Mouse (Mus musculus): ENCODE results near the gene Cwc22. TPM values are rescaled to one million over a fixed set of nuclear protein-coding genes. Genes with fewer than 3 reads are reported as not detected.
A peak's percentile ranks its signal among the peaks of the same experiment; 100 is the strongest.

The Cwc22 gene
- polyA plus RNA-seq, 1 experiment from 2014 or later = 13.7 TPM

DNA sequence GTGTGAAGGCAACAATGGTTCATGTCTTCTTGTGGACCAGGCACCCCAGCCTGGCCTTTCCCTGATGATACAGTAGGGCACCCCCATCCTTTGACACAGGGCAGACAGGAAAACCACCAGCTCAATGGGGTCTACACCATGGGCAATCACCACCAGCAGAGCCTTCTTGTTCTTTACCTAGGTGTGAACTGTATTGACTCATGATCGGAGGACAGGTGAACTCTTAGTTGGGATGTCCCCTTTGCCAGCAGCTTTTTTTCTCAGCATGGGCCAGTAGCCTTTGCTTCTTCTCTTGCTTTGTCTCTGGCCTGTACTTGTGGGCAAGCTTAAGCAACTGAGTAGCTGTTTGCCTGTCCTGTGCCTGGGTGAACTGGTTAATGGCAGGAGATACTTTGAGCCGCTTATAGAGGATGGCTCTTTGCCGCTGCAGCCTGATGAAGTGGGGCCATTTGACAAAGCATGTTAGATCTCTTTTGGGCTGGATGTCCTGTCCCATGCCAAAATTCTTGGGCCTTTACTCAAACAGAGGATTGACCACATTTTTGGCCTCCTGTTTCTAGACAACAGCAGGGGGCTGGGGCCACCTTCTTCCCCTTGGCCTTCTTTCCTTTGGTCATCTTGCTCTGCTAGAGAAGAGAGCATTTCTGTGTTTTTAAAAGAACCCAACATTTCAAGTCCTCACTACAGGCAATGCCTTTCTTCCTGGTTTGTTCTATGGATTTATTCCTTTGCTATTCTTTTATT, 16.4 kb upstream of the Cwc22 start:
- no peaks in the 10 kb centered on the region for H3K4me1 ChIP-seq (replicated peaks)
- no peaks in the 10 kb centered on the region for H3K9me3 ChIP-seq (replicated peaks)
- no peak for ATAC-seq (replicated peaks; ENCODE audit: insufficient number of reproducible peaks, insufficient read depth, low FRiP score, low read depth)
- H3K4me3 ChIP-seq = no peak overlapping the region
- 93% methylated on average over 3 of the region's 3 CpGs for WGBS
- H3K4me2 ChIP-seq = no peak overlapping the region
- no peaks in the 10 kb centered on the region for H3K27me3 ChIP-seq
- no peak overlapping the region for H3K27ac ChIP-seq
- no peak overlapping the region for H3K9ac ChIP-seq
- no peaks in the 10 kb centered on the region for H3K36me3 ChIP-seq

DNA sequence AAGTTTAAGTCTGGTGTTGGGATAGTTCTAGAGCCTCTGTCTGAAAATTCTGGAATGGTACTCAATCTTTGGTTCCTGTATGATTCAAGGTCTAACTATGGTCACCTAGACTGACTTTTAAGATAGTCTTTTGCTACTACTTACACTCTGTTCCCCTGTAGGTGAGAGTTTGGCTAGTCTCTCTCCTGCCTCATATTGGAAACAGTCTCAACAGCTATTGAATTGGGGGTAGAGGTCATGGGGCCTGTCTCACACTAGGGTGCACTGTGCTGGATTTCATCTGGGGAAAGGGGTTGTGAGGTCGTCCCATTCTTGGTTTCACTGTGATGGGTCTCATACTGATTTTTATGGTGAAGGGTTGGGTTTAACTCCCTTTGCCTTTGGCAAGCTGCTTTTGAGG, 15.1 kb upstream of the Cwc22 start:
- H3K4me3 ChIP-seq = no peak overlapping the region
- H3K27me3 ChIP-seq = no peaks in the 10 kb centered on the region
- H3K36me3 ChIP-seq = no peaks in the 10 kb centered on the region
- H3K27ac ChIP-seq = no peak overlapping the region
- no peak overlapping the region for H3K4me2 ChIP-seq
- ATAC-seq (replicated peaks; ENCODE audit: insufficient number of reproducible peaks, insufficient read depth, low FRiP score, low read depth) = no peak
- 54% methylated on average over 1 of the region's 1 CpGs for WGBS
- no peaks in the 10 kb centered on the region for H3K4me1 ChIP-seq (replicated peaks)
- H3K9ac ChIP-seq = no peak overlapping the region
- no peaks in the 10 kb centered on the region for H3K9me3 ChIP-seq (replicated peaks)

- no peaks in the 10 kb centered on the region for H3K27me3 ChIP-seq
- no peaks in the 10 kb centered on the region for H3K4me1 ChIP-seq (replicated peaks)
- H3K4me3 ChIP-seq = no peak overlapping the region
- no peak for ATAC-seq (replicated peaks; ENCODE audit: insufficient number of reproducible peaks, insufficient read depth, low FRiP score, low read depth)
- H3K4me2 ChIP-seq = no peak overlapping the region
- no peaks in the 10 kb centered on the region for H3K9me3 ChIP-seq (replicated peaks)
- no peaks in the 10 kb centered on the region for H3K36me3 ChIP-seq
- H3K27ac ChIP-seq = no peak overlapping the region
- no peak overlapping the region for H3K9ac ChIP-seq
- 72% methylated on average over 3 of the region's 3 CpGs for WGBS
Observed at GRCm38 (mm10) chr2:77960711-77961110, 14.5 kb upstream of the Cwc22 start.

DNA sequence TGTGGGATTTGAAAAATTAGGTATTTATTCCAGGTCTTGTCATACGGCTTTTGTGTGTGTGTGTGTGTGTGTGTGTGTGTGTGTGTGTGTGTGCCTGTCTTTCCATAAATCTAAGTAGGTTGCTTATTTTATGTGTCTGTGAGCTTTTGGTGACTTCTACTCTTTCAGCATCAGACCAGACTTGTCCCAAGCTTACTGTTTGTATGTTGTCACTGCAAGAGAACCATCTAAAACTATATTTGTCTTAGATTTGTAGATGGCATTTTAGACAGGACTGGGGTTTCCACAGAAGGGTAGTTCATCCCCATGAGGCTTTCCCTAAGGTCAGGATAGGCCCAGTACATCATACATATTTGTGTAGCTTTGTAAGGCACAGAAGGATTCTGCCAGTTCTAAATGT, 13.2 kb upstream of the Cwc22 start:
- no peak overlapping the region for H3K4me3 ChIP-seq
- H3K4me2 ChIP-seq = no peak overlapping the region
- no peaks in the 10 kb centered on the region for H3K9me3 ChIP-seq (replicated peaks)
- ATAC-seq (replicated peaks; ENCODE audit: insufficient number of reproducible peaks, insufficient read depth, low FRiP score, low read depth) = no peak
- no peaks in the 10 kb centered on the region for H3K27me3 ChIP-seq
- H3K27ac ChIP-seq = no peak overlapping the region
- no peak overlapping the region for H3K9ac ChIP-seq
- whole genome bisulfite sequencing = 90% methylated on average over 1 of the region's 1 CpGs
- H3K4me1 ChIP-seq (replicated peaks) = no peaks in the 10 kb centered on the region
- no peaks in the 10 kb centered on the region for H3K36me3 ChIP-seq

GRCm38 (mm10) chr2:77951415-77951913, 5.3 kb upstream of the Cwc22 start:
- Histone ChIP-seq H3K36me3 (no peaks in the 10 kb centered on the region), H3K27ac (no peak overlapping the region), H3K4me1 (replicated peaks) (no peaks in the 10 kb centered on the region), H3K9me3 (replicated peaks) (no peaks in the 10 kb centered on the region), H3K4me3 (no peak overlapping the region), H3K4me2 (no peak overlapping the region), H3K9ac (no peak overlapping the region), H3K27me3 (no peaks in the 10 kb centered on the region)
- 76% methylated on average over 6 of the region's 6 CpGs for WGBS
- ATAC-seq (replicated peaks; ENCODE audit: insufficient number of reproducible peaks, insufficient read depth, low FRiP score, low read depth) = no peak

- no peak overlapping the region for H3K27ac ChIP-seq
- H3K27me3 ChIP-seq = no peaks in the 10 kb centered on the region
- H3K9ac ChIP-seq = no peak overlapping the region
- H3K4me1 ChIP-seq (replicated peaks) = peaks cover 3% of the 10 kb centered on the region
- 63% methylated on average over 1 of the region's 1 CpGs for WGBS
- H3K4me2 ChIP-seq = no peak overlapping the region
- no peak for ATAC-seq (replicated peaks; ENCODE audit: insufficient number of reproducible peaks, insufficient read depth, low FRiP score, low read depth)
- H3K4me3 ChIP-seq = no peak overlapping the region
- H3K36me3 ChIP-seq = no peaks in the 10 kb centered on the region
- H3K9me3 ChIP-seq (replicated peaks) = no peaks in the 10 kb centered on the region
Observed at GRCm38 (mm10) chr2:77950111-77950510, 3.9 kb upstream of the Cwc22 start.

GRCm38 (mm10) chr2:77949521-77949920, 3.3 kb upstream of the Cwc22 start:
- Histone ChIP-seq H3K27me3 (no peaks in the 10 kb centered on the region), H3K4me1 (replicated peaks) (peaks cover 9% of the 10 kb centered on the region), H3K9me3 (replicated peaks) (no peaks in the 10 kb centered on the region), H3K27ac (no peak overlapping the region), H3K36me3 (no peaks in the 10 kb centered on the region), H3K4me3 (no peak overlapping the region), H3K4me2 (no peak overlapping the region), H3K9ac (no peak overlapping the region)
- no peak for ATAC-seq (replicated peaks; ENCODE audit: insufficient number of reproducible peaks, insufficient read depth, low FRiP score, low read depth)
- 61% methylated on average over 1 of the region's 1 CpGs for WGBS

DNA sequence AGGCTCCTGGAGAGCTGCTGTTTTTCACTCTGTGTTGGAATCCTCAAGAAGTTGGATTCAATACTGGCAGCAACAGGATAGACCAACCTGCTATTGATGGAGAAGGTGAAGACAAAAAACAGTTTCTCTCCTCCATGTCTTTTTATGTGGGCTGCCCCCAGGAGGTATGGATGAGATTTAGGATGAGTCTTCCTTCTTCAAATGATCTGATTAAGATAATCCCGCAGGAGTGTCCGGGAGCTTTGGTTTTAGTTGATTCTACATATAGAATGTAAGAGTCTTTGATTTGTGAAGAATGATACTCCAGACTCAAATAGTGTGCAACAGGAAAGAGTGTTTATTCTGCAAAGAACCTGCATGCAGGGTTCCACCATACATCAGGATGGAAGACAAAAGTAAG, 2.7 kb upstream of the Cwc22 start:
- no peaks in the 10 kb centered on the region for H3K36me3 ChIP-seq
- no peak overlapping the region for H3K4me2 ChIP-seq
- peaks cover 12% of the 10 kb centered on the region for H3K4me1 ChIP-seq (replicated peaks)
- ATAC-seq (replicated peaks; ENCODE audit: insufficient number of reproducible peaks, insufficient read depth, low FRiP score, low read depth) = no peak
- no peaks in the 10 kb centered on the region for H3K27me3 ChIP-seq
- H3K4me3 ChIP-seq = no peak overlapping the region
- H3K27ac ChIP-seq = no peak overlapping the region
- WGBS = 70% methylated on average over 2 of the region's 2 CpGs
- no peak overlapping the region for H3K9ac ChIP-seq
- H3K9me3 ChIP-seq (replicated peaks) = no peaks in the 10 kb centered on the region

- Histone ChIP-seq H3K27me3 (no peaks in the 10 kb centered on the region), H3K4me2 (no peak overlapping the region), H3K9me3 (replicated peaks) (no peaks in the 10 kb centered on the region), H3K27ac (no peak overlapping the region), H3K4me3 (no peak overlapping the region), H3K9ac (no peak overlapping the region), H3K36me3 (no peaks in the 10 kb centered on the region), H3K4me1 (replicated peaks) (peaks cover 12% of the 10 kb centered on the region)
- no peak for ATAC-seq (replicated peaks; ENCODE audit: insufficient number of reproducible peaks, insufficient read depth, low FRiP score, low read depth)
- 76% methylated on average over 1 of the region's 1 CpGs for WGBS
Observed at GRCm38 (mm10) chr2:77948126-77948525, 2.0 kb upstream of the Cwc22 start.

- Histone ChIP-seq H3K9ac (no peak overlapping the region), H3K27ac (no peak overlapping the region), H3K36me3 (no peaks in the 10 kb centered on the region), H3K9me3 (replicated peaks) (no peaks in the 10 kb centered on the region), H3K4me3 (no peak overlapping the region), H3K4me1 (replicated peaks) (peaks cover 12% of the 10 kb centered on the region), H3K4me2 (no peak overlapping the region), H3K27me3 (no peaks in the 10 kb centered on the region)
- WGBS = 73% methylated on average over 3 of the region's 3 CpGs
- no peak for ATAC-seq (replicated peaks; ENCODE audit: insufficient number of reproducible peaks, insufficient read depth, low FRiP score, low read depth)
Observed at GRCm38 (mm10) chr2:77947161-77947870, 1.1 kb upstream of the Cwc22 start.

DNA sequence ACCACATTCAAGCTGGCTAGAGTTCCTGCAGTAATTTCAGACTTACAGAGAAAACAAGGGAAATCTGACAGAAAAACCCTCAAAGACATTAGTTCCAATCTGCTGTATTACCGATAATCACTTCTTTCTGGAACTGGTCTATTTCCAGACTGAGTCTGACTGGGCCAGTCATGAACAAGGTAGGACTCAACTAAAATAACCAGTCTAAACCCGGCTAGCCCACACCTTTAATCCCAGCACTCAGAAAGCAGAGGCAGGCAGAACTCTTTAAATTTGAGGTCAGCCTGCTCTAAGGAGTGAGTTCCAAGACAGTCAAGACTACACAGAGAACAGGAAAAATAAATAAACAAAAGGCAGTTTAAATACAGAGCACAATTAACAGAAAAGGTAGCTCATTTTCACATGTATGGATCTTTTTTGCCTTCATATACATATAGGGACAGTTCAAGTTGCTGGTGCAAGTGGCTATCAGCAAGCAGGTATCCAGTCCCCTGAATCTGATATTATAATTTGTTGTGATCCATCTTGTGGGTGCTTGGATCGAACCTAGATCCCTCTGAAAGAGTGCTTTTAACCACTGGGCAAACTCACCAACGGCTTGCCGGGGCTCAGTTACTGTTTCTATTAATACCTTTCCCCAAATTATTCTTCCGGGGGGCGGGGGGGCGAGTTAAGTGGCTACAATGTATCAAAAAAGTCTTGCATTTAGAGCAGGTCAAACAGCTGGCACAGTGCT, 1.1 kb downstream of the Cwc22 start:
- H3K4me2 ChIP-seq = peak overlapping the region; percentile 83
- no peaks in the 10 kb centered on the region for H3K27me3 ChIP-seq
- 35% methylated on average over 8 of the region's 8 CpGs for WGBS
- H3K4me1 ChIP-seq (replicated peaks) = peaks cover 12% of the 10 kb centered on the region
- H3K36me3 ChIP-seq = no peaks in the 10 kb centered on the region
- peak overlapping the region; percentile 86 for H3K9ac ChIP-seq
- H3K4me3 ChIP-seq = peak overlapping the region; percentile 87
- peak overlapping the region; percentile 73; the same call in 1 of the 2 replicates for H3K27ac ChIP-seq
- H3K9me3 ChIP-seq (replicated peaks) = no peaks in the 10 kb centered on the region
- no peak for ATAC-seq (replicated peaks; ENCODE audit: insufficient number of reproducible peaks, insufficient read depth, low FRiP score, low read depth)

Data from heart, embryonic 15.5 days (tissue).